Mouse (Mus musculus) activated CD4-positive, CD25-positive, alpha-beta regulatory T cell, adult 9 weeks (primary cell): ENCODE results near the gene Fsip2. TPM values are rescaled to one million over a fixed set of nuclear protein-coding genes. Genes with fewer than 3 reads are reported as not detected.

ENCODE experiments used
- polyA plus RNA-seq: library from polyadenylated mRNA; unstranded; fragments of 100-300 nt; shearing (Covaris generic); gene quantifications from one replicate; pipeline ENCODE4 v1.2.1, GENCODE M21; 2017

Fsip2 gene
- not detected for polyA plus RNA-seq

DNA sequence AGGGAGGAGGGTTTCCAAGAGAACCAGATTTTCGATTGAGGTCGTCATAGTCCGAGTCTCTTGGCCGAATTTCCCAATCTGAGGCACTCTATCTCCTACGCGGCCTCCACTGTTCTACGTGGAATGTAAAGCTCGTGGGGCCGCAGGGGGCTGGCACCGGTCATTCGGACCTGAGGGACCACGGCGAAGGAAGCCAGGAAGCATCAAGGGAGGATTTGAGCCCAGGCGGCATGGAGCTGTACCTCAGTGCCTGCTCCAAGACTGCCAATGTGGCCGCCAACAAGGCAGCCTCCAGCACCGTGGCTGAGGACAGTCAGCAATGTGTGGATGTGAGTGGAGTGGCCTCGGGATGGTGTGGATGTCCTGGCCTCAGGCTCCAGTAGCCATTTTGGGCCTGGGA is at the start of gene Fsip2:
Gene Fsip2 (plus strand): TSS at position 163 of the 400 bp plus-strand sequence.

